Mouse (Mus musculus): ENCODE results near the gene 4930518I15Rik. TPM values are rescaled to one million over a fixed set of nuclear protein-coding genes. Genes with fewer than 3 reads are reported as not detected.

Gene 4930518I15Rik
- polyA plus RNA-seq, 1 experiment from 2014 or later: 1.8 TPM

DNA sequence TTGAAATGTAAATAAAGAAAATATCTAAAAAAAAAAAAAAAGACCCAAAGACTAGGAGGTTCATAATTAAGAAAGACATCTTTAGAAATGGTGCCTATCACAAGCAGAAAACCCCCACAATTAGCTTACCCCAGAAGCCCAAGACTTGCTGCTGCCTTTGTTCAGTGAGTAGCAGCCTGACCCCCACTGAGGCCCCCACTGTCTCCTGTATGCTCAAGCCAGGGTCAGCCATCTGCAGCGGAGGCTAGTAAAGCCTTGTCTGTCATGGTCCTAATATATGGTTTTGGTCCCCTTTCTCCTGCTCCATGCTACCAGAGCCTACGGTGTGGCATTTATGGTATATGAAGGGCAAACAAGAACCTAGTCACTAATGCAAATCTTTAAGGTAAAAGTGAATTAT lies 43.6 kb upstream of the 4930518I15Rik start:
- Histone ChIP-seq H3K9me3 (ENCODE audit: low read length) (no peaks in the 10 kb centered on the region), H3K4me3 (ENCODE audit: low read depth, low read length) (no peak overlapping the region), H3K4me2 (ENCODE audit: low read depth, low read length) (no peak overlapping the region), H3K4me1 (ENCODE audit: insufficient read depth) (peaks cover 8% of the 10 kb centered on the region), H3K27me3 (ENCODE audit: insufficient read depth, low read length) (no peaks in the 10 kb centered on the region), H3K36me3 (replicated peaks; ENCODE audit: insufficient read depth, low read length) (no peaks in the 10 kb centered on the region), H3K27ac (ENCODE audit: low read depth) (no peak overlapping the region), H3K9ac (replicated peaks) (no peak overlapping the region)
- TF ChIP-seq EP300 (IDR thresholded peaks at IDR 0.05; ENCODE audit: low read depth) (no peak), CTCF (IDR thresholded peaks at IDR 0.05; ENCODE audit: low read depth) (no peak)
- 88% methylated on average over 2 of the region's 2 CpGs for WGBS (ENCODE audit: insufficient replicate concordance)
- no peak for ATAC-seq
- no peak for DNase-seq

DNA sequence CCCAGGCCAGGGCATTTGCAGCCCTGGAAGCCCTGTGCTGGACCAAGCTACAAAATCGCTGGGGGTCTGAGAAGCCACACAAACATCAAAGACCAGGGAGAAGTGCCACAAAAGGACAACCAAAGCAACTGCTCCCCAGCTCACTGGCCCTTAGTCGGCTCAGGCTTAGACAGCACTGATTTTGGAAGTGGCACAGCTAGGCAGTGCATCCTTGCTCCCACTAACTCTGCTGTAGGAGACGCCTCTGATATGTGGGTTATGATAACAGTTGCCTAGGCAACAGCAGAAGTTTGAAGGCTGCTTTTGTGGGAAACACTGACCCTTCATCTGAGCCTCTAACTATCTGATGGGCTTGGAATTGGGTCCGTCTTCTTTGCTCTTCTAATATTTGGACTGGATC lies 41.4 kb upstream of the 4930518I15Rik start:
- no peak overlapping the region for H3K27ac ChIP-seq (ENCODE audit: low read depth)
- ATAC-seq (no peak), DNase-seq (no peak)
- no peak overlapping the region for H3K9ac ChIP-seq (replicated peaks)
- H3K36me3 ChIP-seq (replicated peaks; ENCODE audit: insufficient read depth, low read length): no peaks in the 10 kb centered on the region
- peaks cover 8% of the 10 kb centered on the region for H3K4me1 ChIP-seq (ENCODE audit: insufficient read depth)
- no peaks in the 10 kb centered on the region for H3K9me3 ChIP-seq (ENCODE audit: low read length)
- no peaks in the 10 kb centered on the region for H3K27me3 ChIP-seq (ENCODE audit: insufficient read depth, low read length)
- H3K4me2 ChIP-seq (ENCODE audit: low read depth, low read length): no peak overlapping the region
- no peak overlapping the region for H3K4me3 ChIP-seq (ENCODE audit: low read depth, low read length)
- no peak for TF ChIP-seq CTCF (IDR thresholded peaks at IDR 0.05; ENCODE audit: low read depth)
- no peak for TF ChIP-seq EP300 (IDR thresholded peaks at IDR 0.05; ENCODE audit: low read depth)
- 68% methylated on average over 4 of the region's 4 CpGs for WGBS (ENCODE audit: insufficient replicate concordance)

DNA sequence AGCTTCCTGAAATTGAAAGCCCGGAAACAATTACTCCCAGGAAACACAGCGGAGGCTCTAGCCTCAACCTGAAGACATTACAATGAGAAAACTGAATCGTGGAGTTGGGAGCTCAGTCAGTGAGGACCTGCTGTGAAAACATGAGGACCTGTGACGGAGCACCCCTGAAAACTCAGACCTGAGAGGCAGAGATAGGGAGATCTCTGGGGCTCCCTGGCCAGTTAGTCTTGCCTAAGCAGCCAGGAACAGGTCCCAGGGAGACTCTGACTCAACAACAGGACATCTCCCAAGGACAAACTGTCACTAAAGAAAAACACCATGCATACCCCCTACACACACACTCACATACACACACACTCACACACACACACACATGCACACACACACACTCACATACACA lies 40.6 kb upstream of the 4930518I15Rik start:
- peak overlapping the region; percentile 39 for H3K4me2 ChIP-seq (ENCODE audit: low read depth, low read length)
- no peak overlapping the region for H3K9ac ChIP-seq (replicated peaks)
- no peak for TF ChIP-seq EP300 (IDR thresholded peaks at IDR 0.05; ENCODE audit: low read depth)
- TF ChIP-seq CTCF (IDR thresholded peaks at IDR 0.05; ENCODE audit: low read depth): no peak

DNA sequence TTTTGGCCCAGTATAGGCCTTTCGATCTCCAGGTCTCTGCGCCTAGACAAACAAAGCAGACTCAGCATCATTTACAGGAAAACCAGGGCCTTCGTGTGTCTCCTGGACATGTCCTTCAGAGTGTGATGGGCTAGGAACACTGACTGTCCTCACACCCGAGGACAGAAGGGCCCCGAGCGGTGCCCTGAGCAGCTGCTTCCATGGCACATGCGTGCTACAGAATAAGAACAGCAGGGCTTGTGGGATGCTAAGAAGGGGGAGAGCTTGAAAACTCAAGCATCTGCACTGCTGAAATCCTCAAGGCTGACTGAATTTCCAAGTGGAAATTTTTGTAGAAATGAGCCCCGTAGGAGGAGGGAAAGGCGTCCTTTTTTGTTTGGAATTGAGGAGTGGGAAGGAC lies 39.3 kb upstream of the 4930518I15Rik start:
- peaks cover 8% of the 10 kb centered on the region for H3K4me1 ChIP-seq (ENCODE audit: insufficient read depth)
- no peaks in the 10 kb centered on the region for H3K36me3 ChIP-seq (replicated peaks; ENCODE audit: insufficient read depth, low read length)
- H3K9ac ChIP-seq (replicated peaks): no peak overlapping the region
- TF ChIP-seq EP300 (IDR thresholded peaks at IDR 0.05; ENCODE audit: low read depth) (no peak), CTCF (IDR thresholded peaks at IDR 0.05; ENCODE audit: low read depth) (no peak)
- no peak for DNase-seq
- no peak overlapping the region for H3K4me3 ChIP-seq (ENCODE audit: low read depth, low read length)
- H3K9me3 ChIP-seq (ENCODE audit: low read length): no peaks in the 10 kb centered on the region
- ATAC-seq: no peak
- H3K4me2 ChIP-seq (ENCODE audit: low read depth, low read length): no peak overlapping the region
- H3K27me3 ChIP-seq (ENCODE audit: insufficient read depth, low read length): no peaks in the 10 kb centered on the region
- 69% methylated on average over 9 of the region's 9 CpGs for WGBS (ENCODE audit: insufficient replicate concordance)
- H3K27ac ChIP-seq (ENCODE audit: low read depth): no peak overlapping the region

More for the DNA sequence above, 40.6 kb upstream of the 4930518I15Rik start:
- ATAC-seq: no peak
- DNase-seq: no peak
- Histone ChIP-seq H3K36me3 (replicated peaks; ENCODE audit: insufficient read depth, low read length) (no peaks in the 10 kb centered on the region), H3K4me1 (ENCODE audit: insufficient read depth) (peaks cover 8% of the 10 kb centered on the region), H3K4me3 (ENCODE audit: low read depth, low read length) (no peak overlapping the region), H3K9me3 (ENCODE audit: low read length) (no peaks in the 10 kb centered on the region), H3K27me3 (ENCODE audit: insufficient read depth, low read length) (no peaks in the 10 kb centered on the region), H3K27ac (ENCODE audit: low read depth) (no peak overlapping the region)
- 37% methylated on average over 4 of the region's 4 CpGs for WGBS (ENCODE audit: insufficient replicate concordance)

DNA sequence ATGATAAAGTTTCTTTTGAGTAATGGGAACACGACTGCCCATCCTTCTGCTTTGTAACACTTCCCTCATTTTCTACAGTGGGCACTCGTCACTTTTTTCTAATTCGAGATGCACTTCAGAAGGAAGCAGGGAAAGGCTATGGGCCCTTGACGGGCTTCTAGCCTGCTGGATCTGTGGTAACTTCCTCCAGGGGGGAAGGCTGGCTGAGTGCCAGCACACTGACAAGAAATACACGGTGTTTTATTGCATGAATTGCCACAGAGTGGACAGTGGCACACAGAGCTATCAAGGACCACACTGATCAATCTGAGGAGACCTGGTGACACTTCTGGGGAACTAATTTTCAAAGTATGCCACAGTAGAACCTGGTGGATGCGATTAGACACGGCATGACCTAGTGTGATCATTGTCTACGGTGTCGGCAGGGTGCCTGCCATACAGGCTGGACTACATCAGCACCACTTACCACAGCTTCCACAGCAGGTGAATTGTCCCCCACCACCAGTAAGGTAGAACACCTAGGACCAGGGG lies 38.7 kb upstream of the 4930518I15Rik start:
- H3K9ac ChIP-seq (replicated peaks): no peak overlapping the region
- DNase-seq (no peak), ATAC-seq (no peak)
- H3K36me3 ChIP-seq (replicated peaks; ENCODE audit: insufficient read depth, low read length): no peaks in the 10 kb centered on the region
- no peaks in the 10 kb centered on the region for H3K9me3 ChIP-seq (ENCODE audit: low read length)
- TF ChIP-seq EP300 (IDR thresholded peaks at IDR 0.05; ENCODE audit: low read depth) (no peak), CTCF (IDR thresholded peaks at IDR 0.05; ENCODE audit: low read depth) (no peak)
- peaks cover 8% of the 10 kb centered on the region for H3K4me1 ChIP-seq (ENCODE audit: insufficient read depth)
- H3K27ac ChIP-seq (ENCODE audit: low read depth): no peak overlapping the region
- H3K4me3 ChIP-seq (ENCODE audit: low read depth, low read length): no peak overlapping the region
- no peaks in the 10 kb centered on the region for H3K27me3 ChIP-seq (ENCODE audit: insufficient read depth, low read length)
- WGBS (ENCODE audit: insufficient replicate concordance): 54% methylated on average over 9 of the region's 9 CpGs
- no peak overlapping the region for H3K4me2 ChIP-seq (ENCODE audit: low read depth, low read length)

DNA sequence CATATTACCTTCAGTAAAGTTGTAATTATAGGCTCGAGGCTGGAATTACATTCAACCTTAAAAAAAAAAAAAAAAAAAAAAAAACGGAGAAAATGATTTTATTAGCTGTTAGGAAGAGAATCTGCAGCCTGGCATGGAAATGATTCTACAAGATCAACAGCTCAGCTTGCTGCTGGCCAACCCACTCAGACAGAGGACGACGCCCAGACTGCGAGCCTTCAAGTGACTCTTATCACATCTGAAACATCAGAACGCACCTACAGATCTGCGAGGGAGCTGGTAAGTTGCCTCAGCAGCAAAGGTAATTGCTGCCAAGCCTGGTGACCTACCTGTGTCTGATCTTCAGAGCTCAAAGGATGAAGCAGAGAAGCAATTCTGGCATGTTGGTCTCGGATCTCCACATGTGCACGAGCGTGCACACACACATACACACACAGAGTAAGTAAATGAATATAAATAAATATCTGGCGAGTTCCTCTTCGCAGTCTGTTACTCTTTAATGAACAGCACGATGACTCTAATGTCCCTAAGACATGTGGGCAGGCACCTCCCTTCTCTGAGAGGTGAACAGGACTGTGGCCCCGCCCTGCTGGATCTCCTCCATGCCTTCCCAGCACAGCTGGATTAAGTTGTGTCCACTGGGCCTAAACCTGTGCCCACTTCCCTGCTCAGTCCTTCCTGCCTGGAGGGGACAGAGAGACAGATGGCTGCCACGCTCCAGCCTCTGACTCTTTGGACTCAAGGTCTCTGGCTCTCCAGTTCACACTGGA lies 36.9 kb upstream of the 4930518I15Rik start:
- Histone ChIP-seq H3K4me1 (ENCODE audit: insufficient read depth) (peaks cover 8% of the 10 kb centered on the region), H3K27me3 (ENCODE audit: insufficient read depth, low read length) (no peaks in the 10 kb centered on the region), H3K9ac (replicated peaks) (no peak overlapping the region), H3K27ac (ENCODE audit: low read depth) (no peak overlapping the region), H3K36me3 (replicated peaks; ENCODE audit: insufficient read depth, low read length) (no peaks in the 10 kb centered on the region), H3K9me3 (ENCODE audit: low read length) (no peaks in the 10 kb centered on the region), H3K4me2 (ENCODE audit: low read depth, low read length) (no peak overlapping the region), H3K4me3 (ENCODE audit: low read depth, low read length) (no peak overlapping the region)
- no peak for DNase-seq
- ATAC-seq: no peak
- TF ChIP-seq CTCF (IDR thresholded peaks at IDR 0.05; ENCODE audit: low read depth) (no peak), EP300 (IDR thresholded peaks at IDR 0.05; ENCODE audit: low read depth) (no peak)
- WGBS (ENCODE audit: insufficient replicate concordance): 64% methylated on average over 15 of the region's 15 CpGs
